Comparison of ENCODE assay signal across 14 mouse cellular contexts in genomic region chr12:118085291-118085690, GRCm38 (mm10).
"Had no signal": no experiment of that assay in that cellular context is flagged by ENCODE, and none has a peak within 500 bp of the region (broad histone marks: within the 10 kb centered on the region; RNA-seq: fewer than 3 reads in every experiment).

No protein-coding gene starts in this region.

- H3K27me3 ChIP-seq: limb, embryonic 12.5 days; limb, embryonic 15.5 days; liver, embryonic 13.5 days had no signal

- DNase-seq: kidney, postnatal 14 days; kidney, postnatal 4 days; left cerebral cortex, postnatal 4 days; liver, embryonic 13.5 days; lung, adult 2 months; lung, postnatal 14 days; lung, postnatal 4 days; midbrain, embryonic 14.5 days; thymus, adult 2 months; thymus, postnatal 14 days; thymus, postnatal 4 days had no signal

- H3K4me2 ChIP-seq: limb, embryonic 12.5 days; limb, embryonic 15.5 days; liver, embryonic 13.5 days; midbrain, embryonic 11.5 days had no signal

- H3K27ac ChIP-seq: limb, embryonic 12.5 days; limb, embryonic 15.5 days; liver, embryonic 13.5 days had no signal

- H3K36me3 ChIP-seq: limb, embryonic 12.5 days; limb, embryonic 15.5 days; liver, embryonic 13.5 days had no signal

- H3K9me3 ChIP-seq: limb, embryonic 12.5 days; limb, embryonic 15.5 days; liver, embryonic 13.5 days had no signal

- H3K4me3 ChIP-seq: limb, embryonic 12.5 days; limb, embryonic 15.5 days; liver, embryonic 13.5 days had no signal

- H3K4me1 ChIP-seq: limb, embryonic 12.5 days; limb, embryonic 15.5 days; liver, embryonic 13.5 days had no signal

- H3K9ac ChIP-seq: limb, embryonic 12.5 days; limb, embryonic 15.5 days; liver, embryonic 13.5 days had no signal
